Mouse (Mus musculus) layer of hippocampus, postnatal 25 days (tissue): Measurements from ENCODE around the gene Bend4. TPM values are rescaled to one million over a fixed set of nuclear protein-coding genes. Genes with fewer than 3 reads are reported as not detected.
A peak's percentile ranks its signal among the peaks of the same experiment; 100 is the strongest.

Experiments
- DNase-seq, 2 experiments: peaks; one replicate each; pipeline ENCODE4 v3.0.0; 2022; ENCODE audit warnings: mixed read lengths in 2 of 2, low spot score in 1 of 2; ENCODE audit errors: extremely low spot score in 1 of 2
- total RNA-seq, 2 experiments: library from RNA; stranded (reverse); gene quantifications; 2 replicates each; pipeline ENCODE4 v1.2.3; 2021

Gene Bend4
- total RNA-seq, 2 experiments from 2014 or later = 8.7 to 9.9 TPM

DNA sequence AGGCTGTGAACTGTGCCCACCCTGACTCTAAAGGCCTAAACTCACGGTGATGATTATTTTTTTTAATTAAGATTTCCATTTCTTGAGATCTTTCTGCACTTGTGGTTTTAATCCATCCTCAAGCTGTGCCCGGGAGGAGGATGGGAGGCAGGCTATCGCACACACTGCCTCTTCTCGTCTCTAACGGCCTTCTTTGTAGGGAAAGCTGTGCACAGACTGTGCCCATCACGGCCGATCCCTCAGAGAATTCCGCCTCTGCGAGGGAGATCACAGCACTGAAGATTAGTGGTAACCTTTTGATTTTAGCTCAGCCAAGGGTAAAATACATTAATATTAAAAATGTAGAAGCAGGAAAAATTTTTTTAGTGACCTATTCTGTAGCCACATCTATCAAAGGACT, 4.8 kb downstream of the Bend4 start:
- no peak for DNase-seq

GRCm38 (mm10) chr5:67419407-67419806, 8.7 kb downstream of the Bend4 start:
- no peak for DNase-seq

DNA sequence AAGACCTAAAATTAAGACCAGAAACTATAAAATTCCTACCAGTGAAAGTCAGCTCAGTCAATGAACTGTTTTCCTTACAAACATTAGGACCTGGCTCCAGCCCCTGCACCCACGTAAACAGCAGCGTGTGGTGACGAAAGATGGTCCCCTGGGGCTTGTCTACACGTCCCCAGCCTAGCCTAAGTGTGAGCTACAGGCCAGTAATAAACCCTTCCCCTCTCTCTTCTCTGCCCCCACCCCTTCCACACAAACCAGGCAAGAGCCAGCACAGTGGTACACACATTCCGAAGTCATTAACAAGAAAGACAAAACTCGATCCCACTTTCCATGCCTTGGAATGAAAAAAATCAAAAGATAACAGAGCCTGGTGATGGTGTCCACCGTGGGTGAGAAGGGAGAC, 16.6 kb downstream of the Bend4 start:
- no peak for DNase-seq

DNA sequence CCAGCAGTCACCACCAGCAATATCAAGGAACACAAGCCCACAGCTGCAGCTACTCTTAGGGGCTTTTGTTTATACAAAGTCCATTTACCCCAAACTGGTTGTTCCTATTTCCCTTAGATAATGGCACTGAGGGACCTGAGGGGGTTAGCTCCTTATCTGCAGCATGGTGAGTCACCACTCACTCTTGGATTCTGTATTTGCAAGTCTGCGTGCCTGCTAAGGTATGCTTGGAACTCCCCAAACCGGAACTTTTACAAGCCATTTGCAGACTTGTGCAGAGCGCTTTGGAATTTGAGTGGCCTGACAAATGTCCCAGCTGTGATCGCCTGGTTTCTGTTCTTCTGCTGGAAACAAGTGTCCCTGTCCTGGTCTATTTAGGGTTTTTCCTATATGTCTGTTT, 17.7 kb downstream of the Bend4 start:
- DNase-seq = no peak

GRCm38 (mm10) chr5:67408391-67408790, 19.7 kb downstream of the Bend4 start:
- no peak for DNase-seq

DNA sequence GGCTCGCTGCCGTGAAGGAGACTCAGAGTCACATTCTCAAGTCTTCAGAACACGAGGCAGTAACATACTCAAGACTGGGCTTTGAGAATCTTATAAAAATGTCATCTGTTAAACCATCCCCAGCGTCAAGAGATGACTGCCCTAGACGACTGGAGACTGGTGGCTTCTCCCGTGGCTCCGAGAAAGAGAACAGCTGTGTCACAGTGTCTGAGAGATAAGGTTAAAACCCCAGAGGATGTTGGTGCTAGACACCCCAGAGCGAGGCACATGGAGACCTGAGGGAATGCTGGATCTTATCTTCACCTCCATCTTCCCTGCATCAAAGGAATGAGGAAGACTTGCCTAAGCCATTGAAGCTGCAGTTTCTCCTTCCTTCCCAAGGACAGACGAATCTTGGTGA, 23.2 kb downstream of the Bend4 start:
- DNase-seq = no peak

DNA sequence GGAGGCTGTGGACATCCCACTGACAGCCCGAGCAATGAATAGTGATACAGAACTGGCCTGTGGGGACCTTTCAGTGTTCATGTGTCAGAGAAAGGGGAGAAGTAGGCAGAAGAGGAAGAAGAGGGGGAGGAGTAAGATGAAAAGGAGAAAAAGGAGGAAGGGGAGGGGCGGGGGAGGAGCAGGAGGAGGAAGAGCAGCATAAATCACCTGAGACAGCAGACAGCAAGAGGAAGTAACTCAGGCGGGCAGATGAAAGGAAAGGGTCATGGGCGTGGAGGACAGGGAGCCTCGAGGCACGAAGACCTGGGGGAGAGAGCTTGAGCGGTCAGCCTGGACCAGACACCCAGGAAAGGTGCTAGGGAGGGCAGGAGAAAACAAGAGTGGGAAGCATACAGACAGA, 23.7 kb downstream of the Bend4 start:
- no peak for DNase-seq

DNA sequence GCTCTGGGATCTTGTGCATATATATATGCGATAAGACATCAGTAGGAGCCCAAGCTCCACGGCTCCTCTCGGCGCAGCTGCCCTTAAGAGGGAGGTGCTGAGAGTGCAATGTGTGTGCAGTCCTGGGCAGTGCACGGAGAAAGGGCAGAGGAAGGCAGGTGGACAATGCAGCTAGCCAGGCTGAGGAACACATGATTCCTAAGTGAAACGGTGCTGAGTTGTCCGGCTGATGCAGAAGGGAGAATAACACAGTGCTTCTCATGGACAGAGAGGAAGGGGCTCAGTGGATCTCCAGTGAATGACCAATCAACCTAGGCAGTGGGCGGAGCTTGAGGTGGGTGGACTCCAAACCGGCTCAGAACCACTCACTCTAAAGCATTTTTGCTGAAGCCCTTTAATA, 26.5 kb downstream of the Bend4 start:
- DNase-seq = no peak

DNA sequence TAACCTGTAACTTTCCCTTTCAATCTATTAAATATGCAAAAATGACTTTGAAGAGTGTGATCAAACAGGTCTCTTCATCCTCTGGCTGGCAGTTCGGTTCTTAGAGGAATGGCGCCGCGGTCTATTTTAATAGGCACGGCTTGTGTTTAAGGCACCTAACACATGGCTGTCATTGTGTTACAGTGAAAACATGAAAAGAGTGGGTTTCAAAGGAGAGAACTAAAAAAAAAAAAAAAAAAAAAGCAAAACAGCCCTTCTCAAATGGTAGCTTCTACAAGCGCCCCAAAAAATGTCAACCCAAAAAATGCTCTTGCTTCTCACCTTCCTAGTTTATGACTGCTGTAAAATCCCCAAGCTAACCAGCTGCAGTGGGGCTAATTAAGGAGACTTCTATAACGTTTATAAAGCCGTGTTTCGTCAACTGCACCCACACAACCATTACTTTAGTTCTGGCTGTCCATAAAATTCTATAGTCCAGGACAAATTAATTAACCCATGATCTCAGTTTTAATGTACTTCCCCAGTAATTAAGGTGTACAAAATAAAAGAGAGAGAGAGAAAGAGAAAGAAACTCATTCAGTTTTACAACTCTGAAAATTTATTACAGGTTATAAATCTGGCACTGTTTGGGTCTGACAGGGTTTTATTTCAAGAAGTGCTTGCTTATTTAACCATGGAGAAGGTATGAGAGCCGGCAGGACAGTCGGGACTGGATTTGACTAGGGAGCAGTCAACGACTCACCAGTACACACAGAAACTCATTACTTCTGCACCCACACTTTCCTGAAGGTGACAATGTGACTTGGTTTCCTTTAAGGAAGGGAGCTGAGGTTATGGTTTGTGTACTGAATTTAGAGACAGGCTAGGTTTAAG, 27.3 kb downstream of the Bend4 start:
- DNase-seq = no peak

- no peak for DNase-seq
Observed at GRCm38 (mm10) chr5:67399876-67400607, 28.1 kb downstream of the Bend4 start.

DNA sequence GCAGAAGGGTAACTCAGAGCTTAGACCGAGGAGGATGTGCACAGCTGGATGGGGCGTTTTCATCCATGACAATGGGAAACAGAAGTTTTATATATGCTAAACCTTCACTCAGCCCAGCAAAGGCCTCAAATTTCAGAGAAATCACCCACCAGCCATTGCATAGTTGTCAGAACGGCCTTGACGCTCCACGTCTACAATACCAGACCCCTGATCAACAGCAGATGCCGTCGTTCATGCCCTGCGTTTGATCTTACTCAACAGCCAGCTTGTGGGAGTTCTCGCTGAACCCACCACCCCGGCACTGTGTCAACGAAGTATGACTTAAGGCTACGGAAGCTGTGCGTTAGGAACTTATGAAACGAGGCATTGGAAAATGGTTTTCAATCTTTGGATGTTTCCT, 30.9 kb downstream of the Bend4 start:
- DNase-seq = no peak

- no peak for DNase-seq
Observed at GRCm38 (mm10) chr5:67395211-67395851, 32.8 kb downstream of the Bend4 start.

DNA sequence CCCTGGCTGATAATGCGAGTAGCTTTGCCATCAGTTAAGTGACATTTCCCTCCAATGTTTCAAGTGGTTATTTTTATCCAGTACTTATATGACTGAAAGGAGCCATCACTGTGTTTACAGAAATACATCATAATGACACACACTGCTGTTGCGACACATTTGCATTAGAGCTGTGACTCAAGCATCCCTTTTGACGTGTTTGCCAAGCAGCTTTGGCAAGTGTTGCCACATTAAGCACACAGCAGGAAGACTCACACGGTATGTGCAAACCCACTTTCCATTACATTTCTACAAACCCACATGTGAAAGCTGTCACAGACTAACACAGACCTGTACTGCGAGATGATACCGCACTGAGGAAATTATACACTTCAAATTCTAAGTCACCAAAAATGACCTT, 34.2 kb downstream of the Bend4 start:
- no peak for DNase-seq

DNA sequence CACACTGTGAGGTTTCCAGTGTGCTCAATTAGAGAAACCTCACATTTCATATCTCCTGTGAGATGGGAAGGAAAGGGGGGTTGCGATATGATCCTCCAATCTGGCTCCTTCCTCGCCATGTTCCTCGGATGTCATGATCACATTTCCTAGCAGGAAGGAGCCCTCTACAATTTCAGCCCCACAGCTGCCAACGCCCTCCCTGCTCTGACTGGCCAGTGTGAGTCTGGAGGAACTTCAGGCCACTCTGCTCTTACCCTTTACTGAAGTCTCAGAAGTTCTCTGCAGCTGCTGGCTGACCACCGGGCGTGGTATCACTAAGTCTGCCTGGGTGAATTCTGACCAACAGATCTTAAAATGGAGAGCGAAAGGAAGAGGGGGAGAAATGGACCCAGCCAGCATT, 45.6 kb downstream of the Bend4 start:
- DNase-seq = no peak

DNA sequence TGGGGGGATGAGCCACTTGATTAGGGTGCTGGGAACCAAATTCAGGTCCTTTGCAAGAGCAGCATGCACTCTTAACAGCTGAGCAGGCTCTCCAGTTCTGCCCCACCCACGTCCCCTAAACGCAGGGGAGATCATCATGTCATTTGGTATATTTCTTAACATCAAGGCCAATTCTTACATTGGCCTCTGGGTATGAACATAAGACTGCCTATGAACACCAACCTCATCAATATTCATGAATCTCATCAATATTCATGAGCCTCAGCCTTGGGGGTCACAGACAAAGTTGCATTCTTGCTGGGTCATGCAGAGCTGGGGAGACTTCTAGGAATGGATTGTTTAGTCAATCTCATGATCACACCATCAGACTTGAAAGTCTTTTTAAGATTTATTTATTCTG, 46.4 kb downstream of the Bend4 start:
- DNase-seq = no peak

GRCm38 (mm10) chr5:67377044-67377621, 51.0 kb downstream of the Bend4 start:
- no peak for DNase-seq

DNA sequence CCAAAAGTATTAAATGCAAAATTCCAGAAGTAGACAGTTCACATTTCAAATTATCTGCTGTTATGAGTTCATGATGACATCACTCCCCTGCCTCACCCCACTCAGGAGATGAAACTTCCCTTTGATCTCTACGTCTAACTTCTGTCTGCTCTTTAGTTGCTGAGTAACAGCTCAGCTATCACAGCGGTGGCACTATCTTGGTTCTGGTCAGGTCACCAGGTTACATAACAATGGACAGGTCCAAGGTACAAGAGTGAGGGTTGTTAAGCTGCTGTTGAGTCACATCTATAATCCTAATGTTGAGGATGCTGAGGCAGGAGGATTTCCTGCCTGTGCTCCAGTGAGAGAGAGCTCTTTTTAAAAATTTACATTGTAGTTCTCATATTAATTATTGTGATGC, 65.2 kb downstream of the Bend4 start:
- no peak for DNase-seq

DNA sequence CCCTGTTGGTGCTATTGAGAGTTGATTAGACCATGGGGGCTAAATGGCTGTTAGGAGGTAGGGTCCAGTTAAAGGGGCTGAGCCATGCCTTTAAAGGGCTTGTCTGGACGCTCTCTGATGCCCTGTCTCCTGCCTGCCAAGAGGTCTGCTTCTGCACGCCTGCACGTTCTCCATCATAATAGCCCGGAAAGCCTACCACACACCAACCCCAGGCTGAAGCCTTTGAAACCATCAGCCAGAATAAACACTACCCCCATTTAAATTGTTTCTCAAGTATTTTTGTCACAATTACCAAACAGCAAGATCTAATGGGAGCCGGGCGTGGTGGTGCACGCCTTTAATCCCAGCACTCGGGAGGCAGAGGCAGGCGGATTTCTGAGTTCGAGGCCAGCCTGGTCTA, 65.8 kb downstream of the Bend4 start:
- no peak for DNase-seq

DNA sequence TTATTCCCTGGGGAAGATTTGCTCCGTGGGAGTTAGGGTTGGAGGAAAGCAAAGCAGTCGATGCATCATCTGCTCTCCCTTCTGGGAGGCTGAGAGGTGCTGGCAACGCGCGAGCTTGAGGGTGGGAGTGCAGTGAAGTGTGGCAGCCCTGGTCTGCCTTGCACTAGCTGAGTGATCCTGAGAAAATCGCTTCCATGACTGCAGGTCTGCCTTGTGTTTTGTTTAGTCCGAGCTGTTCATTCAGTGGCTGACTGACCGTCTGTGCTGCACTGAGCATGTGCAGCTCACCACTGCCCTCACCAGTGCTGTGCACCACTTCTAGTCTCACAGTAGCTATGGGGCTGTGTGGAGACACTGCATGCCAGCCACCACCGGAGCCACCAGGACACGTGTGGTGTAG, 79.2 kb downstream of the Bend4 start:
- DNase-seq = peak in 1 of 2 experiments; percentile 21

GRCm38 (mm10) chr5:67347060-67347459, 81.0 kb downstream of the Bend4 start:
- no peak for DNase-seq
